ENCODE assay signal across 25 mouse cellular contexts in genomic region chr10:97038025-97038424, GRCm38 (mm10).
DNase-seq lines count a peak whose midpoint lies in the region; ATAC-seq lines count a peak whose summit lies in the region.
"Had no signal": no experiment of that assay in that cellular context is flagged by ENCODE, and none has a peak within 500 bp of the region (broad histone marks: within the 10 kb centered on the region; RNA-seq: fewer than 3 reads in every experiment).

No protein-coding gene starts in this region.

- H3K27me3 ChIP-seq in heart, embryonic 12.5 days (replicated peaks): no peaks in the 10 kb centered on the region
- H3K27me3 ChIP-seq: CH12.LX; embryonic facial prominence, embryonic 12.5 days; forebrain, embryonic 13.5 days; forebrain, embryonic 15.5 days; Patski had no signal

- H3K4me3 ChIP-seq in heart, embryonic 12.5 days: no peak overlapping the region
- H3K4me3 ChIP-seq: embryonic facial prominence, embryonic 10.5 days; embryonic facial prominence, embryonic 12.5 days; forebrain, embryonic 13.5 days; forebrain, embryonic 15.5 days had no signal

- no peak overlapping the region for H3K4me2 ChIP-seq in heart, embryonic 12.5 days
- H3K4me2 ChIP-seq: embryonic facial prominence, embryonic 12.5 days; forebrain, embryonic 13.5 days; forebrain, embryonic 15.5 days had no signal

- no peaks in the 10 kb centered on the region for H3K36me3 ChIP-seq in heart, embryonic 12.5 days
- H3K36me3 ChIP-seq: embryonic facial prominence, embryonic 10.5 days; embryonic facial prominence, embryonic 12.5 days; forebrain, embryonic 15.5 days had no signal

- 47% methylated on average over 4 of the region's 4 CpGs for WGBS in heart, embryonic 12.5 days
- 21% methylated on average over 4 of the region's 4 CpGs for WGBS in large intestine, adult 2 months

- 0 out of 2 replicates have a peak, but pooled peaks have one; percentile 39 for ATAC-seq in heart, embryonic 12.5 days (ENCODE audit: insufficient number of reproducible peaks, low FRiP score)
- ATAC-seq: activated CD4-positive, CD25-positive, alpha-beta regulatory T cell, adult 4 months; CD4-positive, CD25-positive, alpha-beta regulatory T cell, adult 4 months; forebrain, embryonic 13.5 days; forebrain, embryonic 15.5 days; forebrain, postnatal 0 days; Patski had no signal

- no peaks in the 10 kb centered on the region for H3K9me3 ChIP-seq in heart, embryonic 12.5 days (replicated peaks)
- H3K9me3 ChIP-seq: embryonic facial prominence, embryonic 10.5 days; embryonic facial prominence, embryonic 12.5 days; forebrain, embryonic 13.5 days; forebrain, embryonic 15.5 days had no signal

- DNase-seq in heart, adult 18-20 months: no peak
- peak; percentile 42 for DNase-seq in ES-CJ7 (ENCODE audit: low read depth, low spot score)
- peak; percentile 52 for DNase-seq in ZHBTc4 (ENCODE audit: low read depth, low spot score)
- DNase-seq in large intestine, adult 2 months (ENCODE audit: low read depth, low spot score): peak; percentile 8
- no peak for DNase-seq in thymus, postnatal 25 days
- DNase-seq in kidney, postnatal 36 days: no peak
- DNase-seq: adrenal gland, adult 8-10 months; adrenal gland, postnatal 14 days; adrenal gland, postnatal 36 days; B cell, adult 2 months; cerebellum, adult 11-12 months; cerebellum, adult 2 months; cerebellum, adult 9-10 months; cerebellum, postnatal 10 days; cerebellum, postnatal 25 days; forebrain, postnatal 0 days had no signal

- H3K9ac ChIP-seq in heart, embryonic 12.5 days: no peak overlapping the region
- H3K9ac ChIP-seq: embryonic facial prominence, embryonic 12.5 days; forebrain, embryonic 13.5 days; forebrain, embryonic 15.5 days; forebrain, postnatal 0 days had no signal

- H3K4me1 ChIP-seq in heart, embryonic 12.5 days (replicated peaks): peaks cover 13% of the 10 kb centered on the region
- H3K4me1 ChIP-seq: embryonic facial prominence, embryonic 10.5 days; embryonic facial prominence, embryonic 12.5 days; forebrain, embryonic 13.5 days; forebrain, embryonic 15.5 days had no signal

- no peak overlapping the region for H3K27ac ChIP-seq in heart, embryonic 12.5 days (ENCODE audit: poor library complexity, severe bottlenecking)
- H3K27ac ChIP-seq: embryonic facial prominence, embryonic 10.5 days; embryonic facial prominence, embryonic 12.5 days; forebrain, embryonic 13.5 days; forebrain, embryonic 15.5 days had no signal

Comparison
In these comparisons a context has a peak if more than half of its experiments do, and no peak if none do; other contexts are left out.
1. DNase-seq: peak in ES-CJ7 (single experiment), ZHBTc4 (single experiment) and large intestine, adult 2 months (single experiment); none in heart, adult 18-20 months (0 of 2), thymus, postnatal 25 days (single experiment) and kidney, postnatal 36 days (0 of 2).